Mouse (Mus musculus) heart, embryonic 14.5 days (tissue): ENCODE data around the gene Bloc1s5. TPM values are rescaled to one million over a fixed set of nuclear protein-coding genes. Genes with fewer than 3 reads are reported as not detected.
"Not testable (repeated sequence)": the region's sequence is repeated elsewhere in the genome, so short reads cannot be mapped to it uniquely, and the experiment has no call there.

Source experiments
- ATAC-seq: fragments of 200-750 bp; cut with Nextera tagmentation; 2 replicates; pipeline ENCODE4 v1.8.0; 2017; ENCODE audit warnings: low read depth, moderate TSS enrichment; ENCODE audit not compliant: insufficient number of reproducible peaks, insufficient read depth, low FRiP score
- H3K27ac ChIP-seq, 2 experiments: fragments of 200-500 bp in 1 of 2; fragments of 300-500 bp in 1 of 2; sonication (generic) in 1 of 2; replicated peaks in 1 of 2; 2 replicates each; pipeline ENCODE4 v1.5.1; 2012 to 2014; ENCODE audit warnings: low read depth in 2 of 2, low read length in 2 of 2, control low read depth in 1 of 2, mild to moderate bottlenecking in 1 of 2, mixed read lengths in 1 of 2; ENCODE audit not compliant: control insufficient read depth in 1 of 2, insufficient read depth in 1 of 2
- H3K27me3 ChIP-seq: fragments of 300-500 bp; sonication (generic); 2 replicates; pipeline ENCODE4 v1.6.1; 2014; ENCODE audit warnings: mild to moderate bottlenecking, low read length, control low read depth; ENCODE audit not compliant: control insufficient read depth, insufficient read depth
- H3K36me3 ChIP-seq: fragments of 300-500 bp; sonication (generic); 2 replicates; pipeline ENCODE4 v1.6.1; 2014; ENCODE audit warnings: mild to moderate bottlenecking, control low read depth, low read length, mixed read lengths; ENCODE audit not compliant: control insufficient read depth, insufficient read depth
- H3K4me1 ChIP-seq, 2 experiments: fragments of 200-500 bp in 1 of 2; fragments of 300-500 bp in 1 of 2; sonication (generic) in 1 of 2; 2 replicates each; pipeline ENCODE4 v1.6.1; 2012 to 2014; ENCODE audit warnings: low read length in 2 of 2, control low read depth in 1 of 2, mixed read lengths in 1 of 2; ENCODE audit not compliant: control insufficient read depth in 2 of 2, insufficient read depth in 2 of 2
- H3K4me2 ChIP-seq: fragments of 300-500 bp; sonication (generic); 2 replicates; pipeline ENCODE4 v1.6.1; 2014; ENCODE audit warnings: mild to moderate bottlenecking, low read length
- H3K4me3 ChIP-seq, 2 experiments: fragments of 200-500 bp in 1 of 2; fragments of 300-500 bp in 1 of 2; sonication (generic) in 1 of 2; 2 replicates each; pipeline ENCODE4 v1.5.1; 2012 to 2014; ENCODE audit warnings: low read length in 2 of 2, mild to moderate bottlenecking in 2 of 2, control low read depth in 1 of 2, low read depth in 1 of 2, moderate library complexity in 1 of 2; ENCODE audit not compliant: control insufficient read depth in 1 of 2, insufficient read depth in 1 of 2
- H3K9ac ChIP-seq: fragments of 300-500 bp; sonication (generic); 2 replicates; pipeline ENCODE4 v1.6.1; 2014; ENCODE audit warnings: mild to moderate bottlenecking, low read length
- H3K9me3 ChIP-seq: fragments of 300-500 bp; sonication (generic); 2 replicates; pipeline ENCODE4 v1.6.1; 2016; ENCODE audit warnings: low read length, control low read depth; ENCODE audit not compliant: control insufficient read depth
- WGBS: fragments of 180-500 bp; shearing (Covaris S2); extraction: QIAGEN DNeasy Blood & Tissue Kit; methylation state at CpG from one replicate; pipeline ENCODE4 v1.1.7; 2014; 5-methylcytosine and 5-hydroxymethylcytosine counted together
- polyA plus RNA-seq: library from polyadenylated mRNA; unstranded; fragments of >200 nt; fragmentation: Nextera tagmentation; extraction: Ambion mirVana; gene quantifications from 2 replicates; pipeline ENCODE4 v1.2.1, GENCODE M21; 2014

Bloc1s5 gene
- 13.8 and 17.4 TPM in 2 replicates for polyA plus RNA-seq

DNA sequence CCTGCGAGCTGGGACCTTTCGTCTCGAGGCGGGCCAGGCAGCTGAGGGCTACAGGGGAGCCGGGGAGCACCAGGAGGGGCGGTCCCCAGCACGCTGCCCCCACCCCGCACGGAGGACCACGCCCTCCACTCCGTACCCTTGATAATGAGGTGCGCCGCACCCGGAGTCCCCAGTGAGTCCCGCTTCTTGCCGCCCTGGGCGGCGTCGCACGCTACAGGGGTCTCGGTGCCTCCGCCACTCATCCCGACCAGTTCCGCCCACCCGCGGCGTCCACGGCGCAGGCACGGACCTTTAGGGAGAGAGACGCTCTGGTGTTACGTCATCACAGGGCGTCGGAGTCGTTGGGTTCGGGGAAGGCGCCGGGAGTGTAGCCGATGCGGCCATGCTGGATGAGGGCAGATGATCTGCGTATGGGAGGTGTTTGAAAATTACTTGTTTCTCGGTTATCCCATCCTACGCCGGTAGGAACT, at the start of gene Bloc1s5:
Gene Bloc1s5, minus strand, starts transcription at position 310 of the 470 bp plus-strand sequence.
- H3K36me3 ChIP-seq: peaks cover 7% of the 10 kb centered on the region; the same call in 1 of the 2 replicates
- no peaks in the 10 kb centered on the region for H3K27me3 ChIP-seq
- H3K9me3 ChIP-seq: no peaks in the 10 kb centered on the region
- WGBS: under 1% methylated on average over 39 of the region's 44 CpGs
- H3K4me1 ChIP-seq: 0 out of 4 replicates have a peak, but pooled peaks cover 0 to 2% of the 10 kb centered on the region in 2 experiments
- H3K9ac ChIP-seq: peak within 1 kb of the TSS; percentile 78
- H3K27ac ChIP-seq: peak within 1 kb of the TSS; percentile 69 to 75
- ATAC-seq: peak; percentile 93
- peak within 1 kb of the TSS; percentile 70 for H3K4me2 ChIP-seq
- H3K4me3 ChIP-seq: peak within 1 kb of the TSS; percentile 64 to 92

DNA sequence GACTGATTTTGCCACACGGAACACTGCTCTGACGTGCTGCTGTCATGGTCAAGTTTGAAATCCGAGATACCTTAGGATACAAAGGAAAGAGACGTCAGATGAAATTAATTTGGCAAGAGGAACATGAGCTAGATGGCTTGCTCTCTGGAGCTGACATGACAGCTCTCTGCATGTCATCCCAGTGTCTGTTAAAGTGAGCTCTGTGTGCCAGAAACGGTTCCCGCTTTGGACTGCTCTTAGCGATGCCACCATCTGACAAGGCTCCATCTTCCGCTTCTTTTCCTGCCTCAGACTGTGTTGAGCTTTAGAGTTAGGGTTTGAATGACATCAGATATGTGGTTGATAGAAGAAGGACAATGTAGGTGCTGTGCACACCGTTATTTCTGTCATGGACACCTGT, 37.4 kb upstream of the Bloc1s5 start:
- Histone ChIP-seq H3K27ac (no peak overlapping the region), H3K4me2 (no peak overlapping the region), H3K4me3 (no peak overlapping the region), H3K9ac (no peak overlapping the region), H3K4me1 (no peaks in the 10 kb centered on the region), H3K27me3 (no peaks in the 10 kb centered on the region), H3K36me3 (no peaks in the 10 kb centered on the region), H3K9me3 (no peaks in the 10 kb centered on the region)
- WGBS: 77% methylated on average over 9 of the region's 9 CpGs
- ATAC-seq: no peak

DNA sequence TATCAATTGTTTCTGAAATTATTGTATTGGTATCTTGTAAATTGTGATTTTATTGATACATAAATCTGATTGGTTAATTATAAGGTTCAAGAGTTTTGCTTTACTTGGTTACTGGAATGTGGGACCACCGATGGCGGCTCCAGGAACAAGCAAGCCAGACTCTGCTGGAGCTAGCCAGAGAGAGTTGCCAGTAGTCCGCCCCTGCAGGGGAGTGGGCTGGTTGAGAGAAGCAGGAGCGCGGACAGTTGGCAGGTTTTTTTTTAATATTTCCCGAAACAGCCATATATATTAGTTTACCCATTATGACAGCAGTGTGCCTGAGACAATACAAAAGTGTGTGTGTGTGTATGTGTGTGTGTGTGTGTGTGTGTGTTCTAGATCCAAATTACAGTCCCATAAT, 36.5 kb upstream of the Bloc1s5 start:
- not testable (repeated sequence) for H3K4me1 ChIP-seq, H3K36me3 ChIP-seq, H3K27ac ChIP-seq, H3K4me3 ChIP-seq, H3K9me3 ChIP-seq, H3K27me3 ChIP-seq, ATAC-seq, H3K4me2 ChIP-seq, H3K9ac ChIP-seq
- WGBS: 85% methylated on average over 6 of the region's 6 CpGs

DNA sequence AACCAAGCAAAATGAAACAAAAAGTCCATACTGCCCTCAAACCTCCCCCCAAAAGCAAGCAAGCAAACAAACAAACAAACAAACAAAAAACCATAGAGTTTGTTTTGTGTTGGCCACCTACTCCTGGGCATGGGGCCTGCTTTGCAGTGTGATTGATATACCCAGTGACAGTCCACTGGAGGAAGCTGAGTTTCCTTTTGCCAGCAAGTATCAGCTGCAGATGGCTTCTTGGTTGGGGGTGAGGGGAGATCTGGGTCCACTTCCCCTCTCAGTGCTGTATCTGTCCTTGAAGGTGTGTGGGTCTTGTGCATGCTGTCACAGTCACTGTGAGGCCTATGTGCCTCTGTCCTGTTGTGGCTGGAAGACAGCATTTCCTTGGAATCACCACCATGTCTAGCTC, 35.1 kb upstream of the Bloc1s5 start:
- Histone ChIP-seq H3K27me3 (no peaks in the 10 kb centered on the region), H3K36me3 (no peaks in the 10 kb centered on the region), H3K4me2 (no peak overlapping the region), H3K9ac (no peak overlapping the region), H3K27ac (no peak overlapping the region), H3K4me1 (no peaks in the 10 kb centered on the region), H3K9me3 (no peaks in the 10 kb centered on the region), H3K4me3 (no peak overlapping the region)
- ATAC-seq: no peak

DNA sequence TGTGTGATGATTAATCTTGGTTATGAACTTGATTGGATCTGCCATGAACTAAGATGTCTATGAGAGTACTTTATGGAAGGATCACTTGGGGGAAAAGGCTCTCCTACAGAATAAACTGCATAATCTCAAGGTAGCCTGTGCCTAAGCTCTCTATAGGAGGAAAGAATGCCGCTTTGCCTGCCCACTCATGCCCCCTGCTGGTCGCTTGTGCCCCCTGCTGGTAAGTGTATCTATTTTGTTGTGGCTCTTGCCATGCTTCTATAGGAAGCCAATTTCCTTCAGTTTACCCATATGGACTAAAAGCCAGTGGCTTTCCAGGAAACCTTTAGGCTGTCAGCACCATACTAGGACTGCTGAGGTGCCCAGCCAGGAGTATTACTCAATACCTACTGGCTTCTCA, 33.6 kb upstream of the Bloc1s5 start:
- H3K9ac ChIP-seq: no peak overlapping the region
- no peak overlapping the region for H3K4me3 ChIP-seq
- no peak overlapping the region for H3K4me2 ChIP-seq
- 13% methylated on average over 2 of the region's 2 CpGs for WGBS
- no peak for ATAC-seq
- no peaks in the 10 kb centered on the region for H3K9me3 ChIP-seq
- H3K36me3 ChIP-seq: no peaks in the 10 kb centered on the region
- H3K27ac ChIP-seq: no peak overlapping the region
- H3K4me1 ChIP-seq: no peaks in the 10 kb centered on the region
- no peaks in the 10 kb centered on the region for H3K27me3 ChIP-seq

DNA sequence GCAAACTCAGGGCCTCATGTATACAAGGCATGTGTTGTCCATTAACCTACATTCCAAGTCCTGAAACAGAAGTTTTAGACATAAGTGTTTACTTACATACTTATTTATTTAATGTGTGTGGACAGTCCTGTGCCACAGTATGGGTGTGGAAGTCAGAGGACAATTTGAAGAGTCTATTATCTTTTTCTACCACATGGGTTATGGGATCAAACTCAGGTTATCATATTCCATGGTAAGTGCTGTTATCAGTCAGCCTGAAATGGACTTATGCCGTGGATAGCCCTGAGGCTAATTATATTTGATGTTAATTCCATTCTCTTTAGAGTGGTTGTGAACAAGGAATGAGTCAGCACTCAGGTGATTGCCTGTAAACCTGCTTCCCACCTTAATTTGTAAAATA, 29.8 kb upstream of the Bloc1s5 start:
- H3K4me1 ChIP-seq: no peaks in the 10 kb centered on the region
- WGBS: 19% methylated on average over 1 of the region's 1 CpGs

DNA sequence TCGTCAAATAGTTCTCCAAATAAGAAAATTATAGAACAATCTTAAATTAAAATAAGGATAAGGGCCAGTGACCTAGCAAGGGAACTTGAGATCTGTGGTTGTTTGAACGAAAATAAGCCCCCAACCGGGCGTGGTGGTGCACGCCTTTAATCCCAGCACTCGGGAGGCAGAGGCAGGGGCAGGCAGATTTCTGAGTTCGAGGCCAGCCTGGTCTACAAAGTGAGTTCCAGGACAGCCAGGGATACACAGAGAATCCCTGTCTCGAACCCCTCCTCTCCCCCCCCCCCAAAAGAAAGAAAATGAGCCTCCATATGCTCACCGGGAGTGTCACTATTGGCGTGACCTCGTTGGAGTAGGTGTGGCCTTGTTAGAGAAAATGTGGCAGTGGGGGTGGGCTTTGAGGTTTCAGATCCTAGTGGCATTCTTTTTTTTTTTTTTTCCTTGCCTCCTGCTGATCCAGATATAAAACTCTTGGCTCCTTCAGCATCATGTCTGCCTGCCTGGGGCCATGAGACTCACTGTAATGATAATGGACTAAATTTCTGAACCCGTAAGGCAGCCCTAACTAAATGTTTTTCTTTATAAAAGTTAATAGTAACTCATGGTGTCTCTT, 24.7 kb upstream of the Bloc1s5 start:
- Histone ChIP-seq H3K4me2 (no peak overlapping the region), H3K27me3 (no peaks in the 10 kb centered on the region), H3K4me3 (no peak overlapping the region), H3K27ac (no peak overlapping the region), H3K9me3 (0 out of 2 replicates have a peak, but pooled peaks cover 3% of the 10 kb centered on the region), H3K4me1 (peaks cover 3 to 6% of the 10 kb centered on the region in 2 experiments), H3K36me3 (peaks cover 21% of the 10 kb centered on the region), H3K9ac (no peak overlapping the region)
- 83% methylated on average over 12 of the region's 12 CpGs for WGBS
- ATAC-seq: no peak

More for the DNA sequence above, 29.8 kb upstream of the Bloc1s5 start:
- Histone ChIP-seq H3K9me3 (0 out of 2 replicates have a peak, but pooled peaks cover 3% of the 10 kb centered on the region), H3K4me3 (no peak overlapping the region), H3K27me3 (no peaks in the 10 kb centered on the region), H3K36me3 (no peaks in the 10 kb centered on the region), H3K4me2 (no peak overlapping the region), H3K9ac (no peak overlapping the region), H3K27ac (no peak overlapping the region)
- no peak for ATAC-seq
